ENCODE assay signal across 9 mouse cellular contexts in the genomic region with DNA sequence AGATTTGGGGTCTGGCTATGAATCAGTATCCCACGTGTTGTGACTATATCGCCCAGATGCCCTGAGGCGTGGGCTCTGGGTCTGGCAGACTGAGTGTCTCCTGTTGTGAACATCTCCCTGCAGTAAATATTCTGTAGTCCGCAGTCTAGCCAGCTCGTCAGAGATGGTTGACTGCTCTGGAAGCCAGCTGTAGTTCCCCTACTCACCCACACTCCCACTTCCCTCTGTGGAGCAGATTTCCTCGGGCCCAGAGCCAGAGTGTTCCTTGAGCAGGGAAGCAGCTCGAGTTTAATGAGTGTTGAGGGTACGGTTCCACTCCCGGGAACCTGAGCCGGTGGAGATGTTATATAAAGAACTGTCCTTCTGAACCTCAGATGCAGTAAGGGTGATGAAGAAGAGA.
DNase-seq lines count a peak whose midpoint lies in the region; ATAC-seq lines count a peak whose summit lies in the region.
"Had no signal": no experiment of that assay in that cellular context is flagged by ENCODE, and none has a peak within 500 bp of the region (broad histone marks: within the 10 kb centered on the region; RNA-seq: fewer than 3 reads in every experiment).

No protein-coding gene starts in this region.

- no peaks in the 10 kb centered on the region for H3K4me1 ChIP-seq in midbrain, embryonic 14.5 days (ENCODE audit: control insufficient read depth, insufficient read depth, low read length)
- H3K4me1 ChIP-seq in midbrain, embryonic 15.5 days = no peaks in the 10 kb centered on the region
- H3K4me1 ChIP-seq in forebrain, embryonic 13.5 days = no peaks in the 10 kb centered on the region
- H3K4me1 ChIP-seq: liver, embryonic 15.5 days had no signal

- WGBS in midbrain, embryonic 14.5 days = 71% methylated on average over 10 of the region's 10 CpGs
- 58% methylated on average over 10 of the region's 10 CpGs for WGBS in midbrain, embryonic 15.5 days
- WGBS in forebrain, embryonic 13.5 days = 77% methylated on average over 10 of the region's 10 CpGs

- no peaks in the 10 kb centered on the region for H3K9me3 ChIP-seq in midbrain, embryonic 14.5 days (ENCODE audit: control insufficient read depth, low read length)
- no peaks in the 10 kb centered on the region for H3K9me3 ChIP-seq in midbrain, embryonic 15.5 days
- H3K9me3 ChIP-seq in forebrain, embryonic 13.5 days (replicated peaks) = no peaks in the 10 kb centered on the region
- H3K9me3 ChIP-seq: heart, embryonic 13.5 days; liver, embryonic 15.5 days had no signal

- no peak overlapping the region for H3K4me3 ChIP-seq in midbrain, embryonic 14.5 days (replicated peaks; ENCODE audit: low read depth, low read length)
- H3K4me3 ChIP-seq in midbrain, embryonic 15.5 days = no peak overlapping the region
- no peak overlapping the region for H3K4me3 ChIP-seq in forebrain, embryonic 13.5 days
- H3K4me3 ChIP-seq: heart, embryonic 13.5 days; liver, embryonic 15.5 days had no signal

- H3K4me2 ChIP-seq in midbrain, embryonic 14.5 days (ENCODE audit: low read length) = no peak overlapping the region
- H3K4me2 ChIP-seq in midbrain, embryonic 15.5 days = no peak overlapping the region
- no peak overlapping the region for H3K4me2 ChIP-seq in forebrain, embryonic 13.5 days
- H3K4me2 ChIP-seq: heart, embryonic 13.5 days; liver, embryonic 15.5 days had no signal

- no peak for ATAC-seq in midbrain, embryonic 14.5 days (ENCODE audit: low FRiP score, low TSS enrichment)
- ATAC-seq in midbrain, embryonic 15.5 days (replicated peaks) = no peak
- no peak for ATAC-seq in forebrain, embryonic 13.5 days

- peak; percentile 25 for DNase-seq in midbrain, embryonic 14.5 days
- peak; percentile 11 for DNase-seq in kidney, adult 18-20 months
- peak; percentile 53 for DNase-seq in layer of hippocampus, adult 9-11 months
- DNase-seq in right cerebral cortex, postnatal 25 days = peak; percentile 36
- DNase-seq in testis, postnatal 14 days (ENCODE audit: low spot score) = no peak

- peaks cover 5% of the 10 kb centered on the region; the same call in 1 of the 2 replicates for H3K36me3 ChIP-seq in midbrain, embryonic 14.5 days (ENCODE audit: control insufficient read depth, insufficient read depth, low read length)
- H3K36me3 ChIP-seq in midbrain, embryonic 15.5 days (replicated peaks) = no peaks in the 10 kb centered on the region
- no peaks in the 10 kb centered on the region for H3K36me3 ChIP-seq in forebrain, embryonic 13.5 days (ENCODE audit: poor library complexity, severe bottlenecking)
- H3K36me3 ChIP-seq: liver, embryonic 15.5 days had no signal

- no peak overlapping the region for H3K27ac ChIP-seq in midbrain, embryonic 14.5 days (replicated peaks; ENCODE audit: low read depth, low read length)
- no peak overlapping the region for H3K27ac ChIP-seq in midbrain, embryonic 15.5 days
- no peak overlapping the region for H3K27ac ChIP-seq in forebrain, embryonic 13.5 days
- H3K27ac ChIP-seq: heart, embryonic 13.5 days; liver, embryonic 15.5 days had no signal

- no peaks in the 10 kb centered on the region for H3K27me3 ChIP-seq in midbrain, embryonic 14.5 days (ENCODE audit: control insufficient read depth, insufficient read depth, low read length)
- H3K27me3 ChIP-seq in midbrain, embryonic 15.5 days (replicated peaks) = no peaks in the 10 kb centered on the region
- no peaks in the 10 kb centered on the region for H3K27me3 ChIP-seq in forebrain, embryonic 13.5 days
- H3K27me3 ChIP-seq: heart, embryonic 13.5 days; liver, embryonic 15.5 days had no signal

- no peak overlapping the region for H3K9ac ChIP-seq in midbrain, embryonic 14.5 days (replicated peaks; ENCODE audit: low read length)
- no peak overlapping the region for H3K9ac ChIP-seq in midbrain, embryonic 15.5 days
- H3K9ac ChIP-seq in forebrain, embryonic 13.5 days = no peak overlapping the region
- H3K9ac ChIP-seq: heart, embryonic 13.5 days; liver, embryonic 15.5 days had no signal
